Mouse (Mus musculus) c-Kit-negative CD71-positive TER-119-positive erythroid progenitor cells, embryonic 14.5 days (primary cell): ENCODE results near the gene Slc30a1.

Experiments
- DNase-seq: peaks from one replicate; pipeline ENCODE4 v3.0.0-alpha.2; 2013; ENCODE audit warnings: low read depth, low spot score

The Slc30a1 gene

DNA sequence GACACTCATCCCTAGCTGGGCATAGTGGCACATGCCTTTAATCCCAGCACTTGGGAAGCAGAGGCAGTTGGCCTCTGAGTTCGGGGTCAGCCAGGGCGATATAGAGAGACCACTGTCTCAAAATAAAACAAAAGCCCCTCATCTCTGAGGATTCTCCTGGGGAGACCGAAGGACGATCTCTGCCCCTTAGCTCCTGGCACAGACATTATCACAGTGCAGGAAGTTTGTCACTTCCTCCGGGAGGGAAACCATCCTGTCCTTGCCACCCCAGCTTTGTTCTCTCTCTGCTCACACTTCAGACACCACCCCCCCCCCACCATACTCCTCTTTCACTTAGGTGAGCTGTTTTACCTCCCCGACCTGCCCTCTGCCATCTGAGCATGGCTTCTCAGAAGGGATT lies 37.1 kb downstream of the Slc30a1 start:
- DNase-seq: no peak

DNA sequence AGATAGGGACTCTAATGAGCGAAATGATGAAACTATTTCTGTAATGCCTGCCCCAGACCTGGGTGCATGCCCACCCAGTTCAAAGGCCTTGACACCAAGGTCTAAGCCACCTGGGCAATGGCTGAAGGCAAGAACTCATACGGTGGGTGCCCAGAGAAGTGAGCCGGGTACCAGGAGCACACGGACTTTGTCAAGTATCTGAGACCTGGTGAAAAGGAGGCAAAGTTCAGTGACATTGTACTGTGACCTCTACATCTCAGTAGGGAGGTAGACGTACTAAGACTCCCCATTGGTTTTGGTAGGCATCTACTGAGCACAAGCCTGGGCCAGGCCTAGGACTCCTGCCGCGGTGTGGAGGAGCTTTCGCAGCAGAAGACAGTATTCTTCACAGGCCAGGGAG lies 38.8 kb downstream of the Slc30a1 start:
- no peak for DNase-seq

DNA sequence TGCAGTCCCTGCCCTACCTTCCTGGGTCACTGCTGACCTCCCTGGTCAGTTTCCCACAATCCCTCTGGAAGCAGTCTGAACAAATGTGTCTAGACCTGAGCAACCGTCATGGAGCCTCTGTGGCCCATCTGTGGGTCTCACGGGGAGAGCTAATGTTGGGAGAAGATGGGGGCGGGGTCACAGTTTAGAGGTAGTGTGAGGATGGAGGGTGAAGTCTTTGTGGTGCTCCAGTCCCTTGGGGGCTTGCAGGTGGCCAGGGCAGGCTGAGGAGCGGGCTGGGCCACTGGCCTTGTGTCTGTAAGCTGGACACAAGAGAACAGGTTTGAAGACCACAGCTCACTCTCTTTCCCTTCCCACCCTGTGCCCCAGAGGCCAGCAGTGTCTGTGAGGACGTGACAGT lies 39.2 kb downstream of the Slc30a1 start:
- DNase-seq: no peak

DNA sequence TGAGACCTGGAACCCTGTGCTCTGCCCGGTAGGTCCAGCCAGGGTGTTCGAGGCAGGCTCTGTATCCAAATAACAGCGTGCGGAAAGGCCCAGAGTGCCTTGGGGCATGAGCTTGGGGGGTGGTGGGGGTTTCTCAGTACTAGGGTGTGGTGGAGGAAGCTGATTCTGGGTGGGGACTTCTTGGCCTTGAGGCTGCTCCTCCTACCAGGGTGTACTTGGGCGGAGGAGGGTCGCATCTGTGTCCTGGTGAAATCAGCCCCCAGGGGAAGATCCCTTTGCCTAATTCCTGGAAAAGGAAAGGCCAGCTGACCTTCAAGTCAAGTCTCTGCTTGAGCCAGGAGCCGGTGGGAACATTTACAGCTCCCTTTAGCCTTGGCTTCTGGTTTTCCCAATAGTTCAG lies 39.7 kb downstream of the Slc30a1 start:
- no peak for DNase-seq

DNA sequence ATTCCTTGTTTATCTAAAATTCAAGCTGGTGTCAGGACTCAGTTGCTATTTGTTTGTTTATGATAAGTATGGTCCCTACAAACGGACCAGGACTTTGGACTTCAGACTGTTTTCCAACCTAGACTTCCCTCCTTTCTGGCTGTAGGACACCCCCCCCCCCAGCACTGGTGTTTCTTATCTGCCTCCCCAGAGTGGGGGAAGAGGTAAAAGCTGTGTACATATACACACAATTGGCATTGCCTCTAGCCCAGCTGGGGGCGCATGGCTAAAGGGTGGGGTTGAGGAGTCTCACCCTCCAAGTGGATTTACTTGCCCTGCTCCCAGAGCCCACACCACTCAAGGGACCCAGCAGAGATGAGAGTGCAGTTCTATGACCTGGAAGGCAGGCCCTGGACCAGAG lies 40.3 kb downstream of the Slc30a1 start:
- DNase-seq: no peak

DNA sequence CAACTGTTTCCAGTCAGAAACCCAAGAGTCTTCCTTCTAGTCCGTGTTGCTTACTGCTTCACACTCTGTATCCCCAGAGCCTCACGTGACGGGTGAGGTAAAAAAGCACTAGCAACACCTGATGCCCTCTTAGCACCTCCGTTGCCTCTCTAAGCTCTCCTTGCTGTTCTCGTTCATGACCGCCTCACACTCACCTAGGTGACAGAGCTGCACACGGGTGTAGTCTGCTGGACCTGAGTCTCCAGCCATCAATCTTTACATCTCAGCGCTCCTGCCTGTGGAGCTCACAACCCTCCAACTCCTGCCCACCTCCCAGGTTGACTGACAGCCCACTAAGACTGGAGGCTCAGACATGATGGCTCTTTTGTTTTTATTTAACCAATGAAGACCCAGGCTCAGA lies 41.2 kb downstream of the Slc30a1 start:
- no peak for DNase-seq

DNA sequence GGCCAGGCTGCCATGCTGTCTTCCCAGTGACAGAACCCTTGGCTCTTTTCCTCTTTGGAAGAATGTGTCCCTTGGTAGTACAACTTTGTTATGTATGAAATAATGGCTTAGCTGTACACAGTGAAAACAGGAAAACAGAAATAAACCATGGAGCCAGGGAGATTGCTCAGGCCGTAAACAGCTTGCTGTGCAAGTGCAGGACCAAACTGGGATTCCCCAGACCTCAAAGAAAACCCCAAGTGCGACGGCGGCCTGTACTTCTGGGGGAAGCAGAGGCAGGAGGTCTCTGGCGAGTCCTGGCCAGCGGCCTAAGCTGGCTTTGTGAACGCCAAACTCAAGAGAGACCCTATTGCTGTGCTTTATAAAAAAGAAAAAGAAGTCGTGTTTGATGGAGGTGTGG lies 42.0 kb downstream of the Slc30a1 start:
- no peak for DNase-seq

DNA sequence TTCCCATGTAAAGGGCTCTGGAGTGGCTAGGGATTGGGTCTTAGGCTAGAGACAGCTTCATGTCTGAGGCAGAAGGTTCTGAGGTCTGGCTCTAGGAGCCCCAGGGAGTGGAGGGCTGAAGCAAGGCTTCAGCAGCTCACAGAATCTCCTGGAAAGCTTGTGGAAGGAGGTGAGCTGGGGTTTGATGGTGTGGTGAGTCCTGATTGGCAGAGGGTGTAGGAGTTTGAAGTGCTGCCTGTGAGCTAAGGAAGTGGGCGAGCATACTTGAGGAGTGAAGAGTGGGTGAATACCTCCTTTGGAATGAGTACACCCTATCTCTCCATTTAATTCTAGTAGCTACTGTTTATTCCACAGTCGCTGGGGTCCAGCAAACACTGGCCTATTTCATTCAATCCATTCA lies 44.0 kb downstream of the Slc30a1 start:
- no peak for DNase-seq

DNA sequence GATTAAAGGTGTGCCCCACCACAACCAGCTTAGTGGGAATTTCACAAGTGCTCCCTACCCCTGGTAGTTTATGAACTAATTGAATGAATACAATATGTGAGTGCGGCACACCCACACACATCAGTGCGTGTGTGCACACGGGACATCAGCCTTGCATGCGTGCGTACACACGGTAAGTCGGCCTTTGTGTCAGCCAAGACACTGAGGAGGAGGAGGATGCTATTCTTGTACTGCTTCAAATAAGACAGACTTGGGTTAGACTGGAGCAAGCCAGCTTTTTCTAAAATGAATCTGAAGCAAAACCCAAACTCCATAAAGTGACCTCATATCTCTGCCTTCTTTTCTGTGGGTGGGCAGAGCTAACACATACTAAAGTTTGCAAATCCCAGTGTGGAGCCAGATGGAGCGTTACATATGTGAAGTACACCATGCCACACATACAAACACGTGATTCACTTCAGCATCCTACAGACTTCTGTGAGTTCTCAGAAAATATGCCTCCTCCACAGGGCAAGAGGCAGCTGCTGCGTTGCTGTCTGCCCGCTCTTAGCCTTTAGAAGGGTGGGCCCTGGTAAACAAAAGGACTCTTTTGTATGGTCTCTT lies 46.3 kb downstream of the Slc30a1 start:
- no peak for DNase-seq

DNA sequence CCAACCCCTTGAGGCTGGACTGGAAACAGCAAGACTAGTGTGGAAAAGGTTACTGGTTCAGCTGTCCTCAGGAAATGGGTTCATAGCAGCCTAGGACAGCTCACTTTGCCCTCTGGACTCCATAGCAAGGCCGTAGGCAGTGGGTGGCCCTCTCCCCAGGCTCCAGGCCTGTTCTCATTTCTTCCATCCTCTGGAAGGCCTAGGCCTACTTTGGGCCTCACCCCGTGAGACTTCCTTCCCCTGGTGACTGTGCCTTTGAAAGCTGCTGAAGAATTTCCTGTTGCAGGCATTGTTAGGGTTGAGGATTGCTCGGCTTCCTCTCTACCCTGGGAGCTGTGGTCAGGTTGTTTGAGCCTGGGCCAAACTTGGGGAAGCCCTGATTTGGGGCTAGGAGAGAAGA lies 48.5 kb downstream of the Slc30a1 start:
- no peak for DNase-seq

DNA sequence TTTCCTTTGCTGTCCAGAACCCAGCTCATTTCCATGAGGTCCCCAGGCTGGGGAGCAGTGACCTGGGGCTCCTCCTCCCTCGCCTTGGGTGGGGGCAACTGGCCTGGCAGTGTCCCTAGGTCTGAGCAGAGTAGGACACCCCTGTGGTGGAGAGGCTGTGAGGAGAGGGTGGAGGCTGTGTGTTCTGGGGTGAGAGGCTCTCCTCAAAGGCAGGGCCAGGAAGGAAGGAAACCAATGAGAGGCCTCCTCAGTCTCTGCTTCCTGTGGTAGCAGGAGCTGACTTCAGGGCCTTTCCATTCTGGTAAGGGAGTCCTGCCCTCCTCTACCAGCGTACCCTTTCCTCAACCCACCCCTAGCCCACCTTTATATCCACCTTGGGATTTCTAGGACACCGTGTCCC lies 49.7 kb downstream of the Slc30a1 start:
- no peak for DNase-seq

DNA sequence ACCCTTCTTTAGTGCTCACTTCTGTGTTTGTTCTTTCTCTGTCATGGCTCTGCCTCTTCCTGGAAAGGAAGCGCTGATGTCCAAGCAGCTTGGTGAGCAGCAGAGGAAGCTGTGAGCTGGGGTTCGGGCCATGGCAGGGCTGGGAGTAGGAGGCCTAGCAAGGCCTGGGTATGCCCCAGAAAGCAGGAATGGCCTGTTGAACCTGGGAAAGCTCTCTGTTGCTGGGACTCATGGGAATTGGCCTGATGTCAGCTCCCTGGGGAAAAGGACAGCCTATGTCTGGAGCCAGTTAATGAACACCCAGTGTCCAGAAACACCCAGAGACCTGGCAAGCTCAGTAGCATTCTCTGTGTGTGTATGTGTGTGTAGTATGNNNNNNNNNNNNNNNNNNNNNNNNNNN lies 50.3 kb downstream of the Slc30a1 start:
- DNase-seq: no peak

DNA sequence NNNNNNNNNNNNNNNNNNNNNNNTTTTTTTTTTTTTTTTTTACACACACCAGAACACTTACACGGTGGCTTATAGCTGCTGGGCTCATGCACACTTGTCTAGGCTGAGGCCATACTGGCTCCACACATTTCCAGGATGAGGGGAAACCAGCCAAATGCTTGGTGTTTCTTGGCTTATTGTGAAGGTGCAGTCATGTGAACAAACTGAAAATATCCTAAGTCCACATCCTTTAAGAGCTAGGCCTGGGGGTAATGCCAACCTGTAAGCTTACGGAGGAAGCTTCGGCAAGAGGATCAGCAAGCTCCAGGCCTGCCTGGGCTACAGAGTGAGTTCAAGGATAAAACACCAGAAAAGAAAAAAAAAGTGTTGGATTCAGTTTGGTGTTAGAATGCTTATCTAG lies 50.8 kb downstream of the Slc30a1 start:
- no peak for DNase-seq

DNA sequence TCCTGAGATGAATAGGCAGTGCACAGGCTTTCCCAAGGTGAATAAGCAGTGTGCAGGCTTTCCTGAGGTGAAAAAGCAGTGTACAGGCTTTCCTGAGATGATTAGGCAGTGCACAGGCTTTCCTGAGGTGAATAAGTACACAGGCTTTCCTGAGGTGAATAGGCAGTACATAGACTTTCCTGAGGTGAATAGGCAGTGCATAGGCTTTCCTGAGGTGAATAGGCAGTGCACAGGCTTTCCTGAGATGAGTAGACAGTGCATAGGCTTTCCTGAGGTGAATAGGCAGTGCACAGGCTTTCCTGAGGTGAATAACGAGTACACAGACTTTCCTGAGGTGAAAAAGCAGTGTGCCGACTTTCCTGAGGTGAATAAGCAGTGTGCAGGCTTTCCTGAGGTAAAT lies 54.4 kb downstream of the Slc30a1 start:
- DNase-seq: no peak
